Mouse (Mus musculus): ENCODE data around the gene Sult1a1. TPM values are rescaled to one million over a fixed set of nuclear protein-coding genes. Genes with fewer than 3 reads are reported as not detected.
"Not testable (repeated sequence)": the region's sequence is repeated elsewhere in the genome, so short reads cannot be mapped to it uniquely, and the experiment has no call there.

Sult1a1 gene
- polyA plus RNA-seq, 1 experiment from 2014 or later = not detected

DNA sequence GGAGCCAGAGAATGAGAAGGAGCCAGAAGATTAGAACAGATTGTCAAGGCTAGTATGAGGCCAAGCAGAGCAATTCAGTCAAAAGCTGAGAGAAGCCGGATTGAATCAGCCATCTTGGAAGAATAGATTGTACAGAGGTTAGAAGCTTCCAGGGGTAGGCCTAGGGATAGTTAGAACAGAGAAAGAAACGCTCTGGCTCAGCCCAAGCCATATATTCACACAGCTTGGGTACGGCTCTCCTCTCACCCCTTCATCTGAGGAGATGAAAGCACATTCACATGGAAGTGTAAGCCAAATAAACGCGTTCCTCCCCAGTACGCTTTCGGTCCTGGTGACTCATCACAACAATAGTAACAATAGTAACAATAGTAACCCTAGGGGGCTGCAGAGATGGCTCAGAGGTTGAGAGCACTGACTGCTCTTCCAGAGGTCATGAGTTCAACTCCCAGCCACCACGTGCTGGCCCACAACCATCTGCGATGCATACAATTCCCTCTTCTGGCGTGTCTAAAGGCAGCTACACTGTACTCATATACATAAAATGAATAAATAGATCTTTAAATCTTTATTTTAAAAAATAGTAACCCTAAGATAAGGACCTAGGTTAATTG, 18.3 kb upstream of the Sult1a1 start:
- WGBS = 37% methylated on average over 10 of the region's 10 CpGs
- no peaks in the 10 kb centered on the region for H3K9me3 ChIP-seq (replicated peaks)
- H3K27ac ChIP-seq (replicated peaks) = peak overlapping the region; percentile 96
- no peaks in the 10 kb centered on the region for H3K27me3 ChIP-seq (ENCODE audit: low read depth, poor library complexity, severe bottlenecking)
- no peak for DNase-seq (ENCODE audit: low spot score)
- peak overlapping the region; percentile 91 for H3K4me3 ChIP-seq
- peaks cover 34% of the 10 kb centered on the region for H3K4me1 ChIP-seq
- H3K36me3 ChIP-seq = peaks cover 53% of the 10 kb centered on the region

GRCm38 (mm10) chr7:126693781-126694180, 17.5 kb upstream of the Sult1a1 start:
- no peak overlapping the region for H3K27ac ChIP-seq (replicated peaks)
- peaks cover 47% of the 10 kb centered on the region for H3K36me3 ChIP-seq
- H3K27me3 ChIP-seq (ENCODE audit: low read depth, poor library complexity, severe bottlenecking) = no peaks in the 10 kb centered on the region
- 94% methylated on average over 7 of the region's 7 CpGs for WGBS
- no peak for DNase-seq (ENCODE audit: low spot score)
- peak overlapping the region; percentile 20; the same call in 1 of the 2 replicates for H3K4me3 ChIP-seq
- H3K9me3 ChIP-seq (replicated peaks) = no peaks in the 10 kb centered on the region
- H3K4me1 ChIP-seq = peaks cover 32% of the 10 kb centered on the region

GRCm38 (mm10) chr7:126693256-126693655, 17.0 kb upstream of the Sult1a1 start:
- 46% methylated on average over 3 of the region's 3 CpGs for WGBS
- peak; percentile 72 for DNase-seq (ENCODE audit: low spot score)

GRCm38 (mm10) chr7:126692426-126692825, 16.2 kb upstream of the Sult1a1 start:
- H3K27me3 ChIP-seq (ENCODE audit: low read depth, poor library complexity, severe bottlenecking) = no peaks in the 10 kb centered on the region
- 95% methylated on average over 26 of the region's 26 CpGs for WGBS
- H3K4me3 ChIP-seq = no peak overlapping the region
- no peak for DNase-seq (ENCODE audit: low spot score)
- H3K9me3 ChIP-seq (replicated peaks) = no peaks in the 10 kb centered on the region
- peaks cover 36% of the 10 kb centered on the region for H3K36me3 ChIP-seq
- no peak overlapping the region for H3K27ac ChIP-seq (replicated peaks)
- peaks cover 29% of the 10 kb centered on the region for H3K4me1 ChIP-seq

More at GRCm38 (mm10) chr7:126693256-126693655, 17.0 kb upstream of the Sult1a1 start:
- Histone ChIP-seq H3K9me3 (replicated peaks) (no peaks in the 10 kb centered on the region), H3K4me3 (peak overlapping the region; percentile 20; the same call in 1 of the 2 replicates), H3K36me3 (peaks cover 44% of the 10 kb centered on the region), H3K27me3 (ENCODE audit: low read depth, poor library complexity, severe bottlenecking) (no peaks in the 10 kb centered on the region), H3K4me1 (peaks cover 32% of the 10 kb centered on the region), H3K27ac (replicated peaks) (no peak overlapping the region)

DNA sequence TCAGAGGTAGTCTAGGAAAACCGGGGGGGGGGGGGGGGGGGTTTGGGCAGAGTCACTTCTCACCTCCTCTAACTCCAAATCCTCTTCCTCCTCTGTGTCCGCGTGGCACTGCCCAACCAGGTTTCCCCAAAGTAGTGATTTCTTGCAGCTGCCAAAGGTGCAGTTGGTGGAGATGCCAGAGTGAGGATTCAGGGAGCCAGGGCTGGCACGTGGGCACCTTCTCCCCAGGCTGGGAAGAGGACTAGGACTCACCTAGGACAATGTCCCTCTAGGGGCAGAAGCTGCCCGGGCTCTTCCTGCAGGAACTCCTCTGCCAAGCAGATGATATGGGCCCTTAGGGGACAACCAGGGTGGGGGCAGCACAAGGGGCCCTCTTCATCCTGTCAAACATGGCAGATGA, 15.4 kb upstream of the Sult1a1 start:
- 77% methylated on average over 5 of the region's 5 CpGs for WGBS

GRCm38 (mm10) chr7:126690737-126691136, 14.5 kb upstream of the Sult1a1 start:
- Histone ChIP-seq H3K4me1 (peaks cover 16% of the 10 kb centered on the region), H3K27me3 (ENCODE audit: low read depth, poor library complexity, severe bottlenecking) (no peaks in the 10 kb centered on the region), H3K4me3 (no peak overlapping the region), H3K36me3 (peaks cover 33% of the 10 kb centered on the region), H3K27ac (replicated peaks) (no peak overlapping the region), H3K9me3 (replicated peaks) (no peaks in the 10 kb centered on the region)
- DNase-seq (ENCODE audit: low spot score) = no peak
- WGBS = 93% methylated on average over 3 of the region's 3 CpGs

More for the DNA sequence above, 15.4 kb upstream of the Sult1a1 start:
- H3K4me3 ChIP-seq = no peak overlapping the region
- H3K27me3 ChIP-seq (ENCODE audit: low read depth, poor library complexity, severe bottlenecking) = no peaks in the 10 kb centered on the region
- H3K27ac ChIP-seq (replicated peaks) = no peak overlapping the region
- DNase-seq (ENCODE audit: low spot score) = no peak
- H3K9me3 ChIP-seq (replicated peaks) = no peaks in the 10 kb centered on the region
- H3K4me1 ChIP-seq = peaks cover 22% of the 10 kb centered on the region
- H3K36me3 ChIP-seq = peaks cover 33% of the 10 kb centered on the region

- Histone ChIP-seq H3K4me1 (0 out of 2 replicates have a peak, but pooled peaks cover 7% of the 10 kb centered on the region), H3K27me3 (ENCODE audit: low read depth, poor library complexity, severe bottlenecking) (no peaks in the 10 kb centered on the region), H3K9me3 (replicated peaks) (no peaks in the 10 kb centered on the region), H3K27ac (replicated peaks) (no peak overlapping the region), H3K36me3 (peaks cover 33% of the 10 kb centered on the region), H3K4me3 (no peak overlapping the region)
- WGBS = 83% methylated on average over 3 of the region's 3 CpGs
- DNase-seq (ENCODE audit: low spot score) = no peak
These were observed 12.8 kb upstream of the Sult1a1 start for GRCm38 (mm10) chr7:126689021-126689420.

DNA sequence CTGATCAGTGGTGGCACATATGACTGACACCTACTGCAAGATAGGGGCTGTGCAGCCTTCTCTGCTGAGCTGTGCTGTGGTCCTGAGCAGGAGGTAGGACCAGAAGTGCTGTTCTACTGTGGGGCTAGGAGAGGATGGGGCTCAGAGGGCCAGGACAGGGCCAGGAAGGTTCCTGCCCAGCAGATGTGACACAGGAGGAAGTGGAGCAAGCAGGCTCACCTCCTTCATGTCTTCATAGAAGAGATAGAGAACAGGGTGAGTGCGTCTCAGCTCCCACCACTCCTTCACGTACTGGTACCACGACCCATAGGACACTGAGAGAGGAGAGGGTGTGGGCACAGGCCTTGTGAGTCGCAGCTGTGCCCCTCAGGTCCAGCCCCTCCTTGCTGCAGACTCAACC, 11.9 kb upstream of the Sult1a1 start:
- not testable (repeated sequence) for H3K27ac ChIP-seq (replicated peaks); H3K9me3 ChIP-seq (replicated peaks); H3K4me1 ChIP-seq; H3K27me3 ChIP-seq (ENCODE audit: low read depth, poor library complexity, severe bottlenecking); DNase-seq (ENCODE audit: low spot score); H3K4me3 ChIP-seq
- peaks cover 33% of the 10 kb centered on the region for H3K36me3 ChIP-seq
- WGBS = 82% methylated on average over 4 of the region's 4 CpGs

- Histone ChIP-seq H3K4me1 (no peaks in the 10 kb centered on the region), H3K27ac (replicated peaks) (no peak overlapping the region), H3K4me3 (no peak overlapping the region), H3K9me3 (replicated peaks) (no peaks in the 10 kb centered on the region), H3K36me3 (peaks cover 10% of the 10 kb centered on the region; the same call in 1 of the 2 replicates), H3K27me3 (ENCODE audit: low read depth, poor library complexity, severe bottlenecking) (no peaks in the 10 kb centered on the region)
- DNase-seq (ENCODE audit: low spot score) = no peak
- WGBS = 94% methylated on average over 5 of the region's 5 CpGs
These were observed 5.0 kb upstream of the Sult1a1 start for GRCm38 (mm10) chr7:126681221-126681620.

DNA sequence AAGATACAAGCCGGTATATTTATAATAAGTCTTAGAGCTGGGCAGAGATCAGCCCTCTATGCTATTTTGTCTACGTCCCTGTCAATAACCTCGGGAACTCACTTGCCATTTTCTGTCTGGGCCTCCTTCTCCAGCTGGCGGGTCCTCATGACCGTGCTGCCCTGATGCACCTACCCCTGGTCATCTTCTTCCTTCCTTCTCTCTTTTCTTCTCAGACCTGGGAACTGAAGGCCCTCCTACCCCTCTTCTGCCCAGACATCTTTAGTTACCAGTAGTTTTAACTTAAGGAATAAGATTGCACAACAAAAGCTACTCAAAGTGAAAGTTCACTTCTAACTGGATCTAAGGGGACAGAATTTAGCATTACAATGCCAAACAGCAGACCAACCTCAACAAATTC, 3.5 kb upstream of the Sult1a1 start:
- Histone ChIP-seq H3K36me3 (peaks cover 17% of the 10 kb centered on the region), H3K9me3 (replicated peaks) (no peaks in the 10 kb centered on the region), H3K27me3 (ENCODE audit: low read depth, poor library complexity, severe bottlenecking) (no peaks in the 10 kb centered on the region), H3K27ac (replicated peaks) (no peak overlapping the region), H3K4me1 (no peaks in the 10 kb centered on the region), H3K4me3 (no peak overlapping the region)
- WGBS = 95% methylated on average over 5 of the region's 5 CpGs
- DNase-seq (ENCODE audit: low spot score) = no peak

- WGBS = 86% methylated on average over 8 of the region's 8 CpGs
- no peak for DNase-seq (ENCODE audit: low spot score)
- no peaks in the 10 kb centered on the region for H3K9me3 ChIP-seq (replicated peaks)
These were observed 2.5 kb upstream of the Sult1a1 start for GRCm38 (mm10) chr7:126678545-126679341.

GRCm38 (mm10) chr7:126676631-126677220, 494 bp upstream of the Sult1a1 start:
- Histone ChIP-seq H3K9me3 (replicated peaks) (no peaks in the 10 kb centered on the region), H3K4me3 (no peak overlapping the region), H3K27me3 (ENCODE audit: low read depth, poor library complexity, severe bottlenecking) (no peaks in the 10 kb centered on the region), H3K4me1 (no peaks in the 10 kb centered on the region), H3K27ac (replicated peaks) (no peak overlapping the region), H3K36me3 (peaks cover 43% of the 10 kb centered on the region)
- WGBS = 88% methylated on average over 4 of the region's 4 CpGs
- no peak for DNase-seq (ENCODE audit: low spot score)

More at GRCm38 (mm10) chr7:126678545-126679341, 2.5 kb upstream of the Sult1a1 start:
- Histone ChIP-seq H3K4me1 (no peaks in the 10 kb centered on the region), H3K27me3 (ENCODE audit: low read depth, poor library complexity, severe bottlenecking) (no peaks in the 10 kb centered on the region), H3K4me3 (no peak overlapping the region), H3K36me3 (peaks cover 25% of the 10 kb centered on the region), H3K27ac (replicated peaks) (no peak overlapping the region)

DNA sequence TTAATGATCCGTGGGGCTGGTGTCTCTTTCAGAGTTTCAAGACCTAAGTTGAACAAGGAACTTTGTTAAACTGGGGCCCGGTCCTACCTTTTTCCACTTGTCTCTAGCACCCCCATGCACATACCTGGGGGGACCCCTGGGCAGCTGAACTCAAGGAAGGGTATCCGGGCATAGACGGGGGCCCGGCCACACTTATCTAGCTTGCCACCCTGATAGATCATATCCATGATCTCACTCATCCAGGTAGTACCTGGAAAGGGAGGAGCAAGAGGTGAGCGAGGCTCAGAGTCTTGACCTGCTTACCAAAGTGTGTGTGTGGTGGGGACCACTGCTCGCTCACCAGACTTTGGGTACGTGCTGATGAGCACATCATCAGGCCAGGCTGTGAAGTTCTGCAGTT, 1.1 kb downstream of the Sult1a1 start:
- DNase-seq (ENCODE audit: low spot score) = no peak
- H3K36me3 ChIP-seq = peaks cover 60% of the 10 kb centered on the region

More for the DNA sequence above, 1.1 kb downstream of the Sult1a1 start:
- WGBS = 96% methylated on average over 8 of the region's 8 CpGs
- H3K4me3 ChIP-seq = no peak overlapping the region
- no peaks in the 10 kb centered on the region for H3K27me3 ChIP-seq (ENCODE audit: low read depth, poor library complexity, severe bottlenecking)
- H3K27ac ChIP-seq (replicated peaks) = no peak overlapping the region
- no peaks in the 10 kb centered on the region for H3K9me3 ChIP-seq (replicated peaks)
- H3K4me1 ChIP-seq = no peaks in the 10 kb centered on the region
